Mouse (Mus musculus) adrenal gland, adult 8-10 months (tissue): Measurements from ENCODE around the gene Homer2. TPM values are rescaled to one million over a fixed set of nuclear protein-coding genes. Genes with fewer than 3 reads are reported as not detected.

Experiments
- DNase-seq: peaks from one replicate; pipeline ENCODE4 v3.0.0; 2022
- total RNA-seq, 4 experiments: library from RNA; stranded (reverse); gene quantifications; 2 replicates each; pipeline ENCODE4 v1.2.4; 2022

Gene Homer2
- 10 to 100 TPM in 2 of 4 experiments, 1 to 10 TPM in 2; 2.0 to 15.1 (median 7.6) TPM for total RNA-seq

GRCm38 (mm10) chr7:81707471-81708140 lies at the start of gene Homer2:
Homer2 (minus strand) TSS chr7:81707527.
- no peak for DNase-seq

GRCm38 (mm10) chr7:81747956-81748355 lies 40.6 kb upstream of the Homer2 start:
- DNase-seq, result no peak

GRCm38 (mm10) chr7:81744145-81744544 lies 36.8 kb upstream of the Homer2 start:
- peak; percentile 56 for DNase-seq

- DNase-seq, result no peak
These were observed 32.7 kb upstream of the Homer2 start for GRCm38 (mm10) chr7:81740010-81740409.

- DNase-seq, result no peak
These were observed 31.5 kb upstream of the Homer2 start for GRCm38 (mm10) chr7:81738720-81739385.

- no peak for DNase-seq
These were observed 28.1 kb upstream of the Homer2 start for GRCm38 (mm10) chr7:81735300-81736048.

- DNase-seq, result no peak
These were observed 25.1 kb upstream of the Homer2 start for GRCm38 (mm10) chr7:81732183-81733089.

GRCm38 (mm10) chr7:81731181-81731651 lies 23.9 kb upstream of the Homer2 start:
- no peak for DNase-seq

- no peak for DNase-seq
These were observed 22.5 kb upstream of the Homer2 start for GRCm38 (mm10) chr7:81729787-81730186.

GRCm38 (mm10) chr7:81727716-81728115 lies 20.4 kb upstream of the Homer2 start:
- no peak for DNase-seq

GRCm38 (mm10) chr7:81726728-81727005 lies 19.3 kb upstream of the Homer2 start:
- no peak for DNase-seq

- no peak for DNase-seq
These were observed 18.8 kb upstream of the Homer2 start for GRCm38 (mm10) chr7:81725986-81726727.

- no peak for DNase-seq
These were observed 16.5 kb upstream of the Homer2 start for GRCm38 (mm10) chr7:81723851-81724250.

- DNase-seq, result no peak
These were observed 13.9 kb upstream of the Homer2 start for GRCm38 (mm10) chr7:81721271-81721670.

GRCm38 (mm10) chr7:81719216-81719661 lies 11.9 kb upstream of the Homer2 start:
- DNase-seq, result no peak

- DNase-seq, result no peak
These were observed 11.3 kb upstream of the Homer2 start for GRCm38 (mm10) chr7:81718657-81719056.

GRCm38 (mm10) chr7:81710166-81710565 lies 2.8 kb upstream of the Homer2 start:
- no peak for DNase-seq

- no peak for DNase-seq
These were observed 838 bp upstream of the Homer2 start for GRCm38 (mm10) chr7:81708165-81708564.

GRCm38 (mm10) chr7:81706416-81707391 lies 623 bp downstream of the Homer2 start:
- DNase-seq, result no peak

- DNase-seq, result no peak
These were observed 1.3 kb downstream of the Homer2 start for GRCm38 (mm10) chr7:81706027-81706415.
